Mouse (Mus musculus): ENCODE measurements at regions not wholly inside any gene's neighbourhood (a gene's known extent, or its start where the extent isn't known, plus 50 kb on each side); places are given as distances from the start of the nearest gene placed in this dataset.
"Not testable (repeated sequence)": the region's sequence is repeated elsewhere in the genome, so short reads cannot be mapped to it uniquely, and the experiment has no call there.

DNA sequence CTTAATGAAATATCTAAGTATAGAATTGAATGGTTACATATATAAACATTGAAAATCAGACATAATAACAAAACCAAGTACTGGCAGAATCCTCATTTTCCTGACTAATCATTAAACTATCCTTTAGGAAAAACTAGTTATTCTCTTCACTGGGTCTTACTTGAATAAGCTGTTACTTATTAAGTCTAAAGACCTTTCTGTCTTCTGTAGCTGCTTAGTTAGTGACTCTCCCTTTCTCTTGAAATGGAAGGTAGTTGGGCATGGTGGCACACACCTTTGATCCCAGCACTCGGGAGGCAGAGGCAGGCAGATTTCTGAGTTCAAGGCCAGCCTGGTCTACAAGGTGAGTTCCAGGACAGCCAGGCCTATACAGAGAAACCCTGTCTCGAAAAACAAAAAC, 135.9 kb upstream of the Abcb5 start:
- not testable (repeated sequence) for DNase-seq (ENCODE audit: low spot score in 2 of 2)

DNA sequence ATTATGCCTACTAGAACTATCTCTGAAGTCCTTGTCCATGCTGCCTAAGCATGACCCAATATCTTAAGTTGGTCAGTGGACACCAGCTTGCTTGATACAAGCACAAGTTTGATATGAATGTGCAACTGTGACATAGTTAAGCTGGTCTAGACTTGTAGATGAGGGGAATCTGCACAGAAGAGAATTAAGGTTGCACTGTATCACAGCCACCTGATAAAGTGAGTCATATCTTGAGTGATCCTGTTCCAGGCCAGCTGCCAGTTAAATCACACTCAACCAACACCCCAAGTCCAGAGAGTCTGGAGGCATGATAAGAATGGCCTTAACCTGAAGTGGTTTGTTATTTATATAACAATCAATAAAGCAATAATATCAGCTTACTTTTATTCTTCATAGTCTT, 133.5 kb upstream of the Abcb5 start:
- no peak for DNase-seq (ENCODE audit: low spot score in 2 of 2)

DNA sequence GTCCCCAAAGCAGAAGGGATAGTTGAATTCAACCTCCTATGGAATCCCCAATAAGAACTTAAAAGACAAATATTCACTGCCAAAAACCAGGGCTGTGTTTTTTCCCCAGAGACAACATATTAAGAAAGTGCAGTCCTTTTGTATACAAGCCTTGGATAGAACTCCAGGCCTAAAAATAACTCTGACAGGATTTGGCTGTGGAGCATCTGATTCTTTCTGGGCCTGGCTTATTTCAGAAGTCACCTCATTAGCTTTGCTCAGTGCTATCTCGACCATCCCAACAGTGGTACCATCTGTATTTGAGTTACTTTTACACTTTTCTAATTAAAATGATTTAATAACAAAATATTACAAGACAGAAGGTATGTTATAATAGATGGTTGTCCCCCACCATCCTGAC, 131.6 kb upstream of the Abcb5 start:
- no peak for DNase-seq (ENCODE audit: low spot score in 2 of 2)

DNA sequence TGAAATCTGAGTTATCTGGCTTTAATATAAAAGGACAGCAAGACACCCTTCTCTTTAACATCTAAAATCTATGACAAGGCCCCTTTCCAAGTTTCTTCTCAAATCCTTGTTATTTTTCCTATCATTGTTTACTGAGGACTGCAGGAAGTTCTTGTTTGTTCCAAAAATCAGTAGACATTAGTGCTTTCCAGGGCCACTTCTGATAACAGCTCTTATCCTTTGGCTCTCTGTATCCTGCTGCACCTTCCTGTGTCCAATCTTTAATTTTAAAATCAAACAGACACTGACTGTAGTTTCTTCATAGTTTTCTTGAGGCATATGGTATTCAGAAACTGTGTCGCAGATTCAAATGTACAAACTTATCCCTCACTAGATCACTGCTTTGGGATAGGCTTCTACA, 128.1 kb upstream of the Abcb5 start:
- no peak for DNase-seq (ENCODE audit: low spot score in 2 of 2)

DNA sequence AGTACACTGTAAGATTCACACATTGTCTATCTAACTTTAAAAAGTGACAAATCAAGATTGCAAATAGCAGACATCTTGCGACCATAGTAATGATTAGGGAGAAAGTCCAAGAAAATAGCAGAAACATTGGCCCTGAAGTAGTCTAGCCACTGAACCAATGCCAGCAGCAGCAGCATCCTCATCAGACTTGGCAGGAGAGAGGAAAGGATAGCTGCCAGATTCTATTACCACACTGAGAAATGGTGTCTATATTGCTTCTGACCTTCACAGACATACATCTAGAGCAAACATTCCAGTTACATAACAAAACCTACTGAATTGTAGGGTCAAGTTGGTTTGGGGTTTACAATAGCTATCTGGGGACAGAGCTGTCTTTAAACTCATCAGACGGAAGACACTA, 127.2 kb upstream of the Abcb5 start:
- DNase-seq (ENCODE audit: low spot score in 2 of 2) = no peak

DNA sequence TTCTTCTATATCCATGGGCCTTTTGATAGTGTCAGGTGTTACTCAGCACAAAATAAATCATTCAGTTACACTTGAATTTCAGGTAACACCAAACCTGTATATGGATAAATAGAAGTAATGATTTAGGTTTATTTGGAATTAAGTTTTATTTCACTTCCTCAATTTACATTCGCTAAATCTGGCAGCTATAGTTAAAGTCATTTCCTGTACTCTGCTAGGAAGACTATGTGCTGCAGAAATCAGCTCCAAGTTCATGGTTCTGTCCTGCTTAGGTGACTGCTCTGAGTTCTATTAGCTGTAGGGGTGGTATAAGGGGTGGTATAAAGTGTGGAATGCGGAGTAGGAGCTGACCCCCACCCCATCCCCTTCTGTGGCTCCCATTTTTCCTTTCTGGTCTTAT, 123.1 kb upstream of the Abcb5 start:
- DNase-seq (ENCODE audit: low spot score in 2 of 2) = no peak

DNA sequence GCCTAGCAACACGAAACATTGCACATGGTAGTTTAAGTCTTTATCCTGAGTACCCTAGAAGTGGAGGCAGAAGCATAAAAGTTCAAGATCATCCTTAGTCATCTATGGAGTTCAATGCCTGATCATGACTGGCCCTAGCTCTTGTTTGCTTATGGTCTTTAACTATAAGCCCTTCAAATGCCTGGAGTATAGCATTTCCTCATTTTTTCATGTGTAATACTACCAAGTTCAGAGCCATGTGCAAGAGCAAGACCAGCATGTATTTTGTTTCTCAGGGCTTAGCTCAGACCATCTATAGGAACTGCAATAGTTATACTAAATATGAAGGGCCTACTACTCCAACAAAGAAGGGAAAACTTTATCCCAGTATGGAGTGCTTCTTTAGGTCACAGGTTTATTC, 122.4 kb upstream of the Abcb5 start:
- DNase-seq (ENCODE audit: low spot score in 2 of 2) = no peak

DNA sequence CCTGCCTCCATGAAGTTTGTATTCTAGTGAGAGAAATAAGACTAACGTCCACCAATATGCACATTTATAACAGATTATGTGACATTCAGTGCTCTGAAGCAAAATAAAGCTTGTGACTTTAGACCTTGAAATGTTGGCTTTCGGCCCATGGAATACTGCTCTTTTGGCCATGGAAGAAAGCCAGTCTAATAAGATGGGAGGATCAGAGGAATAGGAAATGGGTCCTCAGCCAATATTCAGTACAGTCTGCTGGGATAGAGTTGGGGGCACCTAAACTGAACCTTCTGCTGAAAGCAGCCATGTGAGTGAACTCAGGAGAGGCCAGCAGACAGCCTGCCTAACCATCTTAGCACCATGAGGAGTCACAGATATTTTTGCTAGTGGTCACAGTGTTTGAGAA, 118.6 kb upstream of the Abcb5 start:
- no peak for DNase-seq (ENCODE audit: low spot score in 2 of 2)

DNA sequence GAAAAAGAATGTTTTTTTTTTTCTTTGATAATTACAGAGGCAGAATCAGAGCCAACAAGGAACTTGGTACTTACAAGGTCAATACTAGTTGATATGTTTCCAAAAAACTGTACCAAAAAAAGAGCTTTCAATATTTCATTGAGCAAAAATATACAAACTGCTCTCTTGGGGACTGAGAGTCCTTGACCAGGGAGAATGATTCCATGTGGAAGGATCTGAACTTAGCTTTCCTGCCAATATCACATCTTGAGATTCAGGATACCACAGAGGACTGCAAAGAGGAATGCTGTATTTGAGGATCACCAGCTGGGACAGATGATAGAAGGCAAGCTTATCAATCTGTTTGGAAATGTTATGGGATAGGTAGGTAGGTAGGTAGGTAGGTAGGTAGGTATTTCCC, 116.6 kb upstream of the Abcb5 start:
- no peak for DNase-seq (ENCODE audit: low spot score in 2 of 2)

DNA sequence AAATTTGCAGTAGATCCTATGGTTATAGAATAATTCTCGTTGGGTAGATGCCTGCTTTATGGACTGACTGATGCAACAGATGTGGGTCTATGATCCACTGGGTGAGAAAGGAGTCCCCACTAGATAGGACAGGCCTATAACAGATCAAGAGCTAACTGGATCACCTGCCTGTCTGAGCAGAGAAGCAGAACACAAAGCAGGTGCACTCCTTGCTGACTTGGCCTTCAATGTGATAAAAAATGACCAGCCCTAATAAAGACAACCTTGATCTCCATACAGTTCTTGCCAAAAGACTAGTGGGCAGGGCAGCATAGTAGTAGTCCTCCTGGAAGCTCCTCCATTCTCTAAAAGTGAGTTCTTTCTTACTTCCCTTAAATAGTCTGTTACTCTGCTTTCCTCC, 109.6 kb upstream of the Abcb5 start:
- no peak for DNase-seq (ENCODE audit: low spot score in 2 of 2)

DNA sequence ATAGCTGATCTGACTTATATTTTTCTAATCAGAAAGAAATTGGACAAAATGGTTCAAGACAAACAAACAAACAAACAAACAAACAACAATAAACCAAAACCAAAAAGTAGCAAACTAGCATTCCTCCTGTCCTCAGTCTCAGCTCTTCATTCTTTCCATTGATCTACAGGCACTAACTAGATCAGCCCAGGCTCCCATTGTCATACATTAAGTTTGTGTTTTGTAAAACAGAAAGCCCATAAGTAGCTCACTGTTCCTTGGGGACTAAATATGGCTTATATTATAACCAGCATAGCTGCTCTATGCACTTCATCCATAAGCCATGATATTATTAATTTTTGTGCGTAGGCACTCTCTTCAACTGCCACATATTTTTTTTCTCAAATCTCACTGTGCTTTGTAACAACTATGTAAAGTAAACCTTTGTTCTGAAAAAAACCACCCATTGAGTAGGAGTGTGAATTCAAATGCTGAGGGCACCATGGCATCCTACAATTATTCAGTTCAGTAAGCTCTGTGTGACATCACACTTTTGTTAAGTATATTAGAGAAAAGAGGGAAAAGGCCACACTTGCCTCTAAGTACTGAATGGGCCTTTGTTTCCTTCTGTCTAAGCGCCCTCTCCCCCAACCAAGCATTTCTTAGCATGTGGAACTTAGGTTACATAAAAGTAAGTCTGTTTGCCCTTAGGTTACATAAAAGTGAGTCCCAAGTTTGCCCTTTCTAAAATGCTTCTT, 108.7 kb upstream of the Abcb5 start:
- no peak for DNase-seq (ENCODE audit: low spot score in 2 of 2)

DNA sequence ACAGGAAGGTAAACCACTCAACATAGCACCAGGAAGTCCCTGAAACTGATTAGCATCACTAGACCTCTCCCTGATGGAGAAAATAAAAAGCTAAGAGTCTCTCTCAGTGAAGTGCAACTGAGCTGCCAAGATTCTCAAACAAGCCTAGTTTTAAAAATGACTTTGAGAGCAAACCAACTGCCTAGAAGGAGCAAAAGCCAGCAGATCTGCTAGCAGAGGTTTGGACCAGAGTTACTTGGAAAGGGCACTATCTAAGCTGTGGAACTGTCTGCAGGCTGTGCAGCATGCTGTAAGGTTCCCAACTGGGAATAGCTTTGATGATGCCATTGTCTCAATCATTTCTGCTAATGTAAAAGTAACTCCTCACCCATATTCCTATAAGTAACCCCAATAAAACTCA, 107.9 kb upstream of the Abcb5 start:
- no peak for DNase-seq (ENCODE audit: low spot score in 2 of 2)

DNA sequence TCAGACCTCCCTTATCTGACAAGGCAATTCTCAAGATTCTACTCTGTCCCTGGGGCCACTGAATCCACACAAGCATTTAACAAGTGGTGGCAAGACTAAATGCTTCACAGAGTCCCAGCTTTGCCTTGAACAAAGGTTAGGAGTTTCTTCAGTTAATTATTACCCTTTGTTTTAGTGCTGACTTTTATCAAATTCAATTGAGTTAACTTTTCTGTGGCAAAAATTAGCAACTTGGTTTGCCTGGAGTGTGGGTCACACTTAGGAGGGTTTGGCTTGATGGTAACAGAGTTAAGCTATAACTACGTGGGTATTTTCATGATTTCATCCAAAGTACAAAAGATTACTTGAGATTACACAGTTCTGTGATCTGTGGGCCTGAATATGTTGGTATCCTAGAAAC, 104.7 kb upstream of the Abcb5 start:
- DNase-seq (ENCODE audit: low spot score in 2 of 2) = no peak

DNA sequence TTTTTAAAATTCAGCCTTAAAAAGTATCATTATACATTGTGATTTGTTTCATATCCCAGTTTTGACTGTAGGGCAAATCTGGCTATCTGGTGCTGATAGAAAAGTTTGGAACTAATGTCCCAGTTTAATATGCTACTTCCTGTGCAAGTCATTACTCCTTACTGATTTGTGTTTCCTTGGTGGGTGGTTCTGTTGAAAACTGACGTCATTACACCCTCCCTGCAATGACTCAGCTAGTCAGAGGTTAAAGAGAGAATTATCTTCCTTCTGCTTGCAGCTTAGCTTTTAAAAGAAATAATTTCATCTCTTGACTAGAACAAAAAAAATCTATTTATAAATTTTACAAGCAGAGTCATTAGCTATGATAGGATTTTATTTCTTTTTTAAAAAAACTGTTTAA, 104.2 kb upstream of the Abcb5 start:
- DNase-seq (ENCODE audit: low spot score in 2 of 2) = no peak

DNA sequence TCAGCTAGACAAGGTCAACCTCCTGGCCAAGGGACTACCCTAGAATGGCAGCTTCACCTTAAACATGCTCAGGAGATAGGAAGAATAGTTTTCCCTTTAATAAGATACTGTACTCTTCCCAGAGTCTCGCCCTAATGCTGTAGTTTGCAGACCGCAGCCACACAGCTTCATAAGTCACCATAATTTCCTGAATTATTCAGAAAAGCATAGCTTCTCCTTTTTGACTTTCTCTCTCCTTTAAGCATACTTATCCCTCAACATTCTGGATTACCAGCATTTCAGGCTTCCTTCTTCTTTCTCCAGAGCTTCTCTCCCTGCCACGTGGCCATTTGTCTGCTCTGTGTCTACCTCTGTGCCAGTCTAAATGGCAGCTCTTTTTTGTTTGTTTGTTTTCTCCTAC, 103.5 kb upstream of the Abcb5 start:
- no peak for DNase-seq (ENCODE audit: low spot score in 2 of 2)

DNA sequence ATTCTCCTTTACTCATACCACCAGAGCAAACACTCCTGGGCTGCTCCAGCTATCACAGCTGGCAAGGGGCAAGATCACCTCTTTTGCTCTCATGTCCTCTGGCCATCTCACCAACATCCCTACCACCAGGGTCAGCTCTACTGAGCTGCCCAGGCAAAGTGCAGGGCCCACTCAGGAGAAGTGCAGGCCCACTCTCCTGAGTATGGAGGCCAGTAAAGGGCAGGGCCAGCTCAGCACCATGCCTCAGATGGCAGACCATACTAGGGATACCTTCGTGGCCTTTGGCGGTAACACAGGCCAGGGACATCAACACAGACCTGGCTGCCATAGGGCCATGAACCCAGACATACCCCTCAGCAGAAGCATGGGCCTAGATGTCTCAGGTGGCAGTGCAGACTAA, 101.9 kb upstream of the Abcb5 start:
- no peak for DNase-seq (ENCODE audit: low spot score in 2 of 2)

DNA sequence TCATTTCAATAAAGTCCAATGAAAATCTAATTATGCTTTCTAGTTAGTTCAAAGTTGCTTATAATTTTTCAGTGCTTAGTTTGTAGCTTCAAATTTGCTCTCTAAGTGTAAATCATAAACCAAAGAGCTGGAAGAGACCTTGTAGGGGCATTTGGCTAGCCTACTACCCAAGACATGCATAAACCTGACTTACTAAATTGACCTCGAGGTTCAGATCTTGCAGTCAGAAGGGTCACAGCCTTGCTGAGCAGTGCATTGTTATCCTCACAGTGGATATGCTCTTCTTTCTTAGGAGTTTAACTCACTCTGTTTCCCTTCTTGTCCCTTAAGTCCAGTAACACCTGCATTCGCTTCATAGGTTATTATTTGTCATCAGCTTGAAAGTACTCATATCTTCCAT, 96.7 kb upstream of the Abcb5 start:
- no peak for DNase-seq (ENCODE audit: low spot score in 2 of 2)

DNA sequence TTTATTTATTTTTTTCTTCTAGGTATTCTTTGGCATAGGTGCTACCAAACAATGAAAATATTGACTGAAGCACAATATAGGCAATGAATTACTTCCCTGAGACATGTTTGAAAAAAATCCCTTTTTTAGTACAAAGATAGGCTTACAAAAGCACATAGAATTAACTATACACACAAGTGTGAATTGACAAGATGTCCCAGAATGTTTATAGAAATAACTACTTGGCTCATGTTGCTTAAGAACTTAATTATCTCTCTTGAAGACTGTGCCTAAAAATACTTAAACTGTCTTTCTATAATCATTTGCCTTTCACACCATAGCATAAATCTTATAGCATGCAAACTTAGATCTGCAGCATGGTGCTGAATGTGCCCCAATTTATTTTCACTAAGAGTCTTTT, 96.3 kb upstream of the Abcb5 start:
- no peak for DNase-seq (ENCODE audit: low spot score in 2 of 2)

DNA sequence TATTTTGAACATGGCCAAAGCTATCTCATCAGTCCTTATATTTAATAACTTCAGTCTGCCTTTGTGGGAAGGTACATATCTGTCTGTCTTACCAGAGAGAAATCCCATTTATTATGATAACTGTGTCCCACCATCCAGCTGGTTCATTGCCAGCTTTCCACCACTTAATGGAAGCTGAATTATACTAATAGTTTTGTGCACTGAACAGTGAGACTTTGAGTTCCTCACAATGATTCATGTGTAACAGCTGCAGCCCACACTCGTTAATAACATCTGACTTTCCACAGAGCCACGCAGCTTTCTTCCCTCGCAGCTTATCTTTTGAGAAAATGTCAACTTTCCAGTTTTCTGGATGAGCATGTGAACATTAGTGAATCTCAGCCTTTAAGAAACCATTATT, 88.3 kb upstream of the Abcb5 start:
- DNase-seq (ENCODE audit: low spot score in 2 of 2) = peak in 1 of 2 experiments; percentile 4

DNA sequence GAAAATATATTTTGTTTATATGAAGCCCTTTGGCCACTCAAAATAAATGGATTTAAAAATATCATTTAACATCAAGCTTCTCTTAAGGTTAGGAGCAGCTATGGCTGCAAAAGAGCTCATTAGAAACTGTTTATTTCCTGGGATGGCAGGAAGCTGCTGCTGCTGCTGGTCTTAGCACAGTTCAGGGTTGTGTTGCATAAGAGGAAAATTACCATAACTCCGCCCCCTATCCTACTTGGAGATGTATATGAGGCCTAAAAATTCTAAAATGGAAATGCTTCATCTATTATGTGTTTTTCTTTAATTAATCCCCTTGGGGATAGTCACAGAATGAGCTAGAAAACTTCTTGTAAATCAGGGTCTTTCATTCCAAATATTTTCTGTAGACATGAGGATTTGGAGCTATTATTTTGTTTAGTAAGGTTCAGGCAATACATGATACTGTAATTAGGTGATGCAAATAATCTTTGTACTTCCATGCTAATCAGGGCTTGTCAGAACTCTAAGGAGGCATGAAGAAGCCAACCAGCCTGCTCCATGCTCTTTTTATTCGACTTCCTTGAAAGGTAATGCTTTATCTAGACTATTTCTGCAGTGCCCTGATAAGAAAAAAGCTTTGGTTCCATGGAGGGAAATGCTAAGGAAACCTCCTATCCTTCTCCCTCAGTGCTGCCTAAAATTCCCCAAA, 85.6 kb upstream of the Abcb5 start:
- no peak for DNase-seq (ENCODE audit: low spot score in 2 of 2)

DNA sequence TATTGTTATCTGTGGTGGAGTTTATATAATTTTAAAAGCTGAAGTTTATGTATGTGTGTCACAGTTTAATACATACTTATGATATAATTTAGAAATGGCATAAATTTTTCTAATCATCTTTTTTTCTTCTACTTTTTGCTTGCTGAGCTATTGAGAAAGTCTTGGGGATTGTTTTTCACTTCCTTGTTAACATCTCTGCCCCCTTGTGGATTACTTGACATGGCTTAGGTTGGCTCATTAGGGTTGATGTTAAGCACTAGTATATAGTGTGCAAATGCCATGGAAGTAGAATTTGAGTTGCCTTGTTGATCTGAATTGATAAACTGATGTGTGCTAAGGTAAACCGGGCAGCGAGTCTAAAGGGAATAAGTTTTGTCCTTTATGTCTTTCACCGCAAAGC, 72.1 kb upstream of the Abcb5 start:
- no peak for DNase-seq (ENCODE audit: low spot score in 2 of 2)

DNA sequence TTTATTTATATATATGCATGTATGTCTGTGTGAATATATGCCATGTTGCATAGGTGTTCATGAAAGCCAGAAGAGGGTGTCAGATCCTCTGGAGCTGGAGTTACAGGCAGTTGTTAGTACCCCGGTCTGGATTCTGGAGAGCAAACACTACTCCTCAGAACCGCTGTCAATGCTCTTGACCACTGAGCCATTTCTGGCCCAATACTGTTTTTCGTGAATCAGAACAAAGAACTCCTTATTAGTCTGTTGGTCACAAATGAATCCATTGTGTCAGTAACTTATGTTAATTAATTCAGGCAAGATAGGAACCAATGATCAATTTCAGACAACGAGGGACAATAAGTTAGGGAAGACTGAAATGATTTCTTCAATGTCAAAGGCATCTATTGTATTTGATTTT, 68.6 kb upstream of the Abcb5 start:
- no peak for DNase-seq (ENCODE audit: low spot score in 2 of 2)

DNA sequence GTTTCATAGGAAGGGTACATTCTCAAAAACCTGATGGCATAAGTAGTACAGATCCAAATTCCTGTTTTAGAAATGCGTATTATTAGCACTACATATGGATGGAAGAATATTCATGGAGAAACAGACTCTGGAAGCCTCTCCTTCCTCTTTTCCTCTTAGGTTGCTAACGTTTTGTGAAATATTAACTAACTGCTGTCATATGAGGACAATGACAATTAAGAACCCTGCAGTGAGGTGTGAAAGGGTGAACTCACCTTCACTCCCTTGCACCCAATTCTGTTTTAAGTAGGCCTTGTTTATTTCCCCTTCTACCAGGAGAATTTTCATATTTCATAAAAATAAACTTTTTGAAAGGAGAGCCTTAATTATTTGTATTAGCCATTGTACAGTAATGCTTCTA, 62.5 kb upstream of the Abcb5 start:
- DNase-seq (ENCODE audit: low spot score in 2 of 2) = no peak

DNA sequence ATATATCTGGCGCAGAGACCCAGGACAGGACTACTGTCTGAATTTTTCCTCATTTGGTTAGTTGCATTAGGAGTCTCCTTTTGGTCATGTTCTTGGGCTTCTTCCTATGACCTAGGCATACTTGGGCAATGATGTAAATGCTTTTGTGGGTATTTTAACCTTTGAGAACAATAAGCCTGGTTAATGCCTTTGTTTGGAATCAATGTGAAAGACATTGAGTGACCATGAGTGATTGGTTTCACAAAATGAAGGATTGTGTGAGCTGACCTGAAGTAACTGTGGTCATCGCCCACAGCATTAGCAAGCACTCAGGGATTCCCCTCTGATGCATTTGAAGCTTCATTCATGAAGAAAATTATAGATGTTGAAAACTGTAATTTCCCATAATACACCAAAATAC, 61.9 kb upstream of the Abcb5 start:
- no peak for DNase-seq (ENCODE audit: low spot score in 2 of 2)
